Mouse (Mus musculus) frontal cortex, postnatal 10 days (tissue): ENCODE measurements around the gene Pard3.
A peak's percentile ranks its signal among the peaks of the same experiment; 100 is the strongest.

Source experiments
- DNase-seq, 2 experiments: peaks; one replicate each; pipeline ENCODE4 v3.0.0; 2022; ENCODE audit warnings: low spot score in 2 of 2, mixed read lengths in 1 of 2

The Pard3 gene

GRCm38 (mm10) chr8:127178634-127179033 lies 114.9 kb downstream of the Pard3 start:
- peak in 1 of 2 experiments; percentile 19 for DNase-seq

DNA sequence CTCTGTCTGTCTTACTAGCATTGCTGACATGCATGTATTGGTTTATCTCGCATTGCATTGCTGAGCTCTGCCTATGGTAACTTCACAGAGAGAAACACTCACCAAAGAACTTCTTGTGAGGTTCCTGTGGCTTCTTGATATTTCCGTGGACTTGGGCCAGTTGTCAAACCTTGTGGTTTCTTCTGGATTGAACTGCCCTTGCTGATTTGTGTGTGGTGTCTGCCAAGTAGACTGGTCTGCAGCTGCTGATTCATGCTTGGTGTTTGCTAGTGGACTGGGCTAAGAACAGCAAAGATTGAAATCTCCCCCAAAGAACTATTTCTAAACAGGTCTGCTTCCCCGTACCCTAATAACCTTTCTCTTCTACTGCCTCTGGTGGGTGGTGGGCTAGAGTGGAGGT lies 117.6 kb downstream of the Pard3 start:
- DNase-seq = no peak

DNA sequence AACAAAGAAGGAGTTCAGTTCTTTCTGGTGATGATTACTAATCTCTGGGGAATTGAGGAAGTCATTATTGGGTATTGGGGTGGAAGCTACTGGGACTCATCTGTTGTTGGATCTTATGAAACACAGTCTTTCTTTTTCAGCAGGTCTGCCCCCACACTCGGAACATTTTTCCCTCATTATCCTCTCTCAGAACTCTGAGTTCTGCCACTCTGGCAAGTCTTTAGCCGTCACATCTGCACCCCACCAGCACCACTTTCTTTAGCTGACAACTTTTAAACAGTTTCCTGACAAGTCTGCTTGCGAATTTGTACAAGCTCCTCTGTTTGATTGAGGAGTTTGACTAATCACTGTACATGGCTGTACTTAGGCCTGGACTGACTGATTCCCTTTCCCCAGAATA lies 118.4 kb downstream of the Pard3 start:
- no peak for DNase-seq

DNA sequence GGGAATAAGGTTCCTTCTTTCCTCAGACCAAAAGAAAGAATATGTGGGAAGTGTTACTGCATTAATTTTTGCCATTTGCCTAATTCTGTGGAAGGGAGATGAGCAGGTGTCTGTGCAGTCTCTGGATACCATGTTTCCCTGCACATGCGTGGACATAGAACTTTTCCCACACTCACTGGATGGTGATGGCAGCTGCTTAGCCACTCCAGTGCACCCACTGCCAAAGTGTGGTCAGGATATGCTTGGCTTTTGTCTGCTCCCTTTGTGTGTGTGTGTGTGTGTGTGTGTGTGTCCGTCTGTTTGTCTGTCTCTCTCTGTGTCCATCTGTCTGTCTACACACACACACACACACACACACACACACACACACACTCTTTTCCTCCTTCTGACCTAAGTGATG lies 119.8 kb downstream of the Pard3 start:
- no peak for DNase-seq

- DNase-seq = no peak
These were observed 120.3 kb downstream of the Pard3 start for GRCm38 (mm10) chr8:127184025-127184424.

- no peak for DNase-seq
These were observed 122.2 kb downstream of the Pard3 start for GRCm38 (mm10) chr8:127185897-127186296.

- DNase-seq = no peak
These were observed 125.0 kb downstream of the Pard3 start for GRCm38 (mm10) chr8:127188671-127189070.

DNA sequence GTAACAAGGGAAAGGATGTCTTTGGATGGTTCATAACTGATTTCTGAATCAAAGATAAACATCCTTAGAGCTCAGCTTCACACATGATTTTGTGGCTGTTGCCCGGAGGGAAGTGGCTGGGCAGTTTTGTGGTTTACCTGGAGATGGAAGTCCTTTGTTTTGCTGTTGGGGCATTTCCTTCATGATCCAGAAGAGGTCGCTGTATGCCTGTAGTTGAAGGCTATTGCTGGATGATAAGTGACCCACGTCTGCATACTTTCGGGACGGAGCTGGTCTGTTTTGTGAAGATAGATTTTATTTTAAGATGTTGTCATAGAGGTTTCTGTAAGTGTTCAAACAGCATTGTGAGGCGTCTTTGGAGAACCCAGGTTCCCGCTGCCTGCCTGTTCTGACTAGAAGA lies 126.7 kb downstream of the Pard3 start:
- peak in 1 of 2 experiments; percentile 60 for DNase-seq

DNA sequence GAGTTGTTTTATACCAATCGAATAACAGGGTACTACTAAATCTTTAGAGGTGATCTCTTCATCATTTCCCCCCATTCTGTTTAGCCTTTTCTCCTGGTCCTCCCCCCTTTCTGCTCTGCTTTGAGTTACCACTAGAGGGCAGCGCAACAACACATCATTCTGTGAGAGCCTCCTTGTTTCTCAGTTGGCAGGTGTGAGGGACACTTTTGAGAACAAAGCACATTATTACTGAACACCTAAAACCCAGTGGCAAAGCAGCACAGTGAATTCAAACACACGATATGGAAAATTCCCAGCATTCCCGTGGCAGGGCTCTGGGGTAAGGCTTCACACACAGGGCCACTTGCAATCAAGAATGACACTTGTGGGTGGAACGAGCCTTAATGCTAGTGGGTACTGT lies 127.7 kb downstream of the Pard3 start:
- peak in 1 of 2 experiments; percentile 44 for DNase-seq

- no peak for DNase-seq
These were observed 128.1 kb downstream of the Pard3 start for GRCm38 (mm10) chr8:127191824-127192223.

DNA sequence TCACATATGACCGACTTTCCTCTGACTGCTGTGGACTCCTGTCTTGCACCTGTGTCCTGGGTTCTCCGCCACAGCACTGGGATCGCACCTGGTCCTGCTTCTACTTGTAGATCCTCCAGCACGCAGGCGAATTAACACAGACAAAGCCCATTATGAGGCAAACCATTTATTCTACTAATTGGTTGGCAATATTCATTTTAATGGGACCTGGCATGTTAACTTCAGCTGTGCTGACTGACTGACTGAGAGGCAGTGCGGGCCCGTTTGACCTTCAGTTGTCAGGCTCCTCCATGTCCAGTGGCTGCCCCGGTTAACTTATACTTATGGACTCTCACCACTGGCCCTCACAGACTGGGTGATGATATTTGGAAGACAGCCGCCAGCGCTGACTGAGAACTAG lies 128.6 kb downstream of the Pard3 start:
- DNase-seq = no peak

DNA sequence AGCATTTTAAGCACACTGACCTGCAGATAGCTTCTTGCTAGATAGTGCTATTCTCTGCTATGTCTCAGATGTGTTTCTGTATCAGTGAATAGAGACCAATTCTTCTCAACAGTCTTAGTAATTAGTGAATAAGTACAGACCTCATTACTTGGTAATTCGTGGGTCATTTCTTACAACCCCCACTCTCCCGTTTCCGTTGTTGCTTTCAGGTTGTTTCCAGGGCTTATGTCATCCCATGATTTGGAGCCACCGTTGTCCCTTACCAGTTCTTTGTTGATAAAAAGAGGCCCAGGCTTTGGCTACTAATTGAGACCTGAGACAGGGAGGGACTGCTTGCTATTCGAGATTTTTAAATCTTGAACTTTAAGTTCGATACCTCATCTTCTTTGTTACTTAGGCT lies 129.7 kb downstream of the Pard3 start:
- no peak for DNase-seq

DNA sequence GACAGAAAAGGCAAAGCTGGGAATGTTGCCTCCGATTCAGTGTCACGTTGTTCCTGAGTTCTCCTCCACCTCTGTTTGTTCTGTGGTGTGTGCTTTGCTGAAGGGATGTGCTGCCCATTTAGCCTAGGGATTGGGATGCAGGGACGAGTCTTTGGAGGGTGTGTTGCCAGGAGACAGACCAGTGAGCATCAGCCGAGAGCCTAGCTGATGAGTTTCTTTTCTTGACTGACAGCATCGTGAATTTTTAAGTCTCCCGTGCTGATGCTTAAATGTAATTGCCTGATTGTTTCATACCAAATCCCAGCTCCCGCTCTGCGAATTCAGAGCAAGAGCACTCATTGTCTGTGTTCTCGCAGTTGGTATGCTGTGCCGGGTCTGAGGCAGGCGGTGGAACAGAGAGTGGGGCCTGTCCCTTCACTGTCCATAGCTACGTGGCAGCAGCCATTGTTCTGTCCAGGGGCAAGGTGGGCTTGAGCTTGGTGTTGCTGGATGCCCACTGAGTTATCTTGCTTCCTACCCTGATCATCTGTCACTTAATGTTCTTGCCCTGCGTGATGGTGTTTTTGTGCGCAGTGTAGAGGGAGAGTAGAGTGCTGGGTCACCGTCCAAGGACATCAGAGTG lies 131.2 kb downstream of the Pard3 start:
- DNase-seq = no peak

DNA sequence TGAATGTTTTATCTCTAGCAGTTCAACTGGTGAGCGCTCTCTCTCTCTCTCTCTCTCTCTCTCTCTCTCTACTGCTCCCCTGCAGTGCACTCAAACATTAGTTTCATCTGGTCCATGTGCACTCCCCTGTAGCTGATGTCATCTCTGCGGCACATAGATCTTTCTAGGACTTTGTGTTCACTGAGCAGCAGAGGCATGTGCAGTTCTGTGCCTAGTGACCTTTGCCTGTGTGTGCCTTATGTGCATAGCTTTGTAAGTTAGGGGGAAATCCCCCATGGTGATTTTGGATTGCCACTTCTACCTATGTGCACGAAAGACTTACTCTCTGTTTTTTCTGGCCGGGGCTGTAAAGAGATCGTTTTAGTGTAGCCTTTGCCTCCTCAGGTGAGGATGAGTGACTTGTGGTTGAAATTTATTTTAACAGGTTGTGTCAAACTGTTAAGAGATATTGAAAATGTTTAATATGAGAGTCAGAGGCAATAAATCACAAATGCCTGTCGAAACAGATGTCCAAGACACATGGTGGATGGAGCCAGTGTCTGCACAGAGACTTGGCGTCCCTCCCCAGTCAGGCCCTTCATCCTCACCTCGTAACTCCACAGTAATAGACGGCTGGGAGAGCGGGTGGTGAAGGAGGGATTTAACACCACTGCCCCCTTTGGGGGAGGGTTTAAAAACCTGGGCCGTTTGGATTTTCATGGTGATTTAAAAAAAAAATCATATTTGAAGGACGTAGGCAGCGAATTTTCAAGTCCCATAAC lies 133.0 kb downstream of the Pard3 start:
- DNase-seq = no peak

- no peak for DNase-seq
These were observed 143.8 kb downstream of the Pard3 start for GRCm38 (mm10) chr8:127207455-127207854.

DNA sequence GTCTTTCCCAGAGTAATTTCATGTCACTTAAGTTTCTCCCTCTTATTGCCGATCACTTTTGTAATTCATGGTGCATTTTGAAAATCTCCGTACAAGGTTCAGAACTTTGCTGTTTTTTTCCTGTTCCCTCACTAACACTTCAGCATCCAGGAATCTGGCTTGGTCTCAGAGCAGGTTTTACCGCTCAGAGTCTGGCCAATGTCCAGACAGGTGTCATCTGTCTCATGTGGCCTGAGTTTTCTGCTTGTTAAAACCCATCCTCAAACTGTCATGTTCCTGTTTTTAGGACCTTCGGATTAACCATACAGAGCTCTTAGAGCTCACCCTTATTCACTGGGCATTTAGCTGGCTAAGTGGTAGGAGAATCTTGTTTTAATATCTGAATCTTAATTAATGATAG lies 146.9 kb downstream of the Pard3 start:
- no peak for DNase-seq

GRCm38 (mm10) chr8:127214338-127214737 lies 150.6 kb downstream of the Pard3 start:
- DNase-seq = no peak

- DNase-seq = no peak
These were observed 151.2 kb downstream of the Pard3 start for GRCm38 (mm10) chr8:127214748-127215433.

DNA sequence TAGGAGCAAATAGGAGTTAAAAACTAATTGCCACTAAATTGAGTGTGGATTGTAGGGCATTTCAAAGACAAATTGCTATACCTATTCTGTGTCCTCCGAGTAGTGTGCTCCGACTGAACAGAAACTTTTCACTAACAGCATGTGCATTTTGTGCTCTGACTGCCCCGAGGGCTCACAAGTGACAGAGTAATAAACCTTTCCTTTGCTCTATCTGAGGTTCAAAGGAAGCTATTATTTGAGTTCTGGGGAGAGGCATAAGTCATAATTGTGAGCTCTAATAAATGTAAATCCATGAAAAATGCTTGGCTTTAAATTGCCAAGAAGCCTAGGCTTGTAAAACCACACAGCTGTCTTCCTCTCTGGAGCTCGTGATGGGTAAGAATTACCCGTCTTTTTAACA lies 156.5 kb downstream of the Pard3 start:
- no peak for DNase-seq

GRCm38 (mm10) chr8:127220615-127221014 lies 156.9 kb downstream of the Pard3 start:
- DNase-seq = no peak

DNA sequence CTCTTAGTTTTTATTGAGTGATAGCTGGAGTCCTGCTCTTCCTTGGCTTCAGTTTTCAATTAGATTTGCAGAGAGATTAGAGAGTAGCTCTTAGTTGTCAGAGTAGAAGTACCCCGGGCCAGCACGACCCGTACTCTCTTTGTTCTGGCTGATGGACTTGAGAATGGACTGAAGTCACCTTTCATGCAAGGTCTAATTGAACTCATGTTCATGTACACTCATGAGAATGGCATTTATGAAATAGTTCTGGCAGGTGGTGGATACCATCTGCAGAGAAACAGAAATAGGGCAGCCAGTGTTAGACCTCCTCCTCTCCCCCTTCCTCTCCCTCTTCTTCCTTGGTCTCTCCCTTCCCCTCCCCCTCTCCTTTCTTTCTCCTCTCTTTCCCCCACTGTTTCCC lies 158.7 kb downstream of the Pard3 start:
- DNase-seq = no peak

GRCm38 (mm10) chr8:127226996-127227395 lies 163.3 kb downstream of the Pard3 start:
- no peak for DNase-seq

GRCm38 (mm10) chr8:127227407-127227806 lies 163.7 kb downstream of the Pard3 start:
- DNase-seq = no peak
